ENCODE assay signal across 30 mouse cellular contexts in genomic region chr11:107668977-107669376, GRCm38 (mm10). TPM values are rescaled to one million over a fixed set of nuclear protein-coding genes. Genes with fewer than 3 reads are reported as not detected.
A peak's percentile ranks its signal among the peaks of the same experiment; 100 is the strongest.
DNase-seq lines count a peak whose midpoint lies in the region; ATAC-seq and TF ChIP-seq lines count a peak whose summit lies in the region.
"Had no signal": no experiment of that assay in that cellular context is flagged by ENCODE, and none has a peak within 500 bp of the region (broad histone marks: within the 10 kb centered on the region; RNA-seq: fewer than 3 reads in every experiment).

No protein-coding gene starts in this region.

- no peak for TF ChIP-seq CTCF in stomach, postnatal 0 days (IDR thresholded peaks at IDR 0.05; ENCODE audit: low read depth)

- WGBS in stomach, embryonic 16.5 days: 62% methylated on average over 4 of the region's 4 CpGs
- WGBS in stomach, postnatal 0 days: 60% methylated on average over 4 of the region's 4 CpGs
- 60% methylated on average over 4 of the region's 4 CpGs for WGBS in limb, embryonic 14.5 days
- 89% methylated on average over 4 of the region's 4 CpGs for WGBS in midbrain, embryonic 16.5 days

- no peak overlapping the region for H3K4me3 ChIP-seq in stomach, embryonic 16.5 days (replicated peaks; ENCODE audit: low read length)
- no peak overlapping the region for H3K4me3 ChIP-seq in stomach, postnatal 0 days (ENCODE audit: low read depth, low read length)
- H3K4me3 ChIP-seq in limb, embryonic 14.5 days (replicated peaks; ENCODE audit: low read length): no peak overlapping the region
- no peak overlapping the region for H3K4me3 ChIP-seq in midbrain, embryonic 16.5 days (ENCODE audit: low read depth, low read length)
- H3K4me3 ChIP-seq: embryonic facial prominence, embryonic 13.5 days; heart, adult 2 months; heart, embryonic 10.5 days; heart, embryonic 13.5 days; hindbrain, embryonic 12.5 days; hindbrain, embryonic 15.5 days; intestine, embryonic 15.5 days had no signal

- no peak for TF ChIP-seq EP300 in stomach, postnatal 0 days (optimal IDR thresholded peaks at IDR 0.05)

- no peak overlapping the region for H3K4me2 ChIP-seq in stomach, embryonic 16.5 days (ENCODE audit: low read depth, low read length)
- H3K4me2 ChIP-seq in stomach, postnatal 0 days (replicated peaks; ENCODE audit: low read depth): no peak overlapping the region
- no peak overlapping the region for H3K4me2 ChIP-seq in limb, embryonic 14.5 days (replicated peaks; ENCODE audit: low read depth, low read length, severe bottlenecking)
- H3K4me2 ChIP-seq in midbrain, embryonic 16.5 days (ENCODE audit: low read length): no peak overlapping the region
- H3K4me2 ChIP-seq: embryonic facial prominence, embryonic 13.5 days; heart, embryonic 13.5 days; hindbrain, embryonic 12.5 days; hindbrain, embryonic 15.5 days; intestine, embryonic 15.5 days had no signal

- H3K27ac ChIP-seq in stomach, embryonic 16.5 days (ENCODE audit: low read length): no peak overlapping the region
- H3K27ac ChIP-seq in stomach, postnatal 0 days (replicated peaks): no peak overlapping the region
- no peak overlapping the region for H3K27ac ChIP-seq in limb, embryonic 14.5 days (replicated peaks; ENCODE audit: low read depth, low read length)
- no peak overlapping the region for H3K27ac ChIP-seq in midbrain, embryonic 16.5 days (ENCODE audit: low read length)
- H3K27ac ChIP-seq: embryonic facial prominence, embryonic 13.5 days; heart, adult 2 months; heart, embryonic 10.5 days; heart, embryonic 13.5 days; hindbrain, embryonic 12.5 days; hindbrain, embryonic 15.5 days; intestine, embryonic 15.5 days had no signal

- intact Hi-C loops in heart, postnatal 10 days (cut with DNase I): no loop called here

- no peaks in the 10 kb centered on the region for H3K4me1 ChIP-seq in stomach, embryonic 16.5 days (ENCODE audit: control insufficient read depth, insufficient read depth, low read length)
- H3K4me1 ChIP-seq in stomach, postnatal 0 days (replicated peaks; ENCODE audit: control insufficient read depth, insufficient read depth): no peaks in the 10 kb centered on the region
- no peaks in the 10 kb centered on the region for H3K4me1 ChIP-seq in limb, embryonic 14.5 days (ENCODE audit: control insufficient read depth, insufficient read depth, low read length)
- no peaks in the 10 kb centered on the region for H3K4me1 ChIP-seq in midbrain, embryonic 16.5 days (ENCODE audit: control insufficient read depth, insufficient read depth, low read length)
- H3K4me1 ChIP-seq: hindbrain, embryonic 12.5 days; hindbrain, embryonic 15.5 days; intestine, embryonic 15.5 days had no signal

- TF ChIP-seq POLR2A in limb, embryonic 14.5 days (IDR thresholded peaks at IDR 0.05; ENCODE audit: borderline replicate concordance, extremely low read depth, insufficient read depth, insufficient read length): no peak

- peaks cover 21% of the 10 kb centered on the region for H3K36me3 ChIP-seq in stomach, embryonic 16.5 days (ENCODE audit: control insufficient read depth, insufficient read depth, low read length)
- H3K36me3 ChIP-seq in stomach, postnatal 0 days (ENCODE audit: control insufficient read depth, insufficient read depth, low read length): peaks cover 28% of the 10 kb centered on the region
- peaks cover 93% of the 10 kb centered on the region for H3K36me3 ChIP-seq in limb, embryonic 14.5 days (ENCODE audit: control insufficient read depth, insufficient read depth, low read length)
- peaks cover 25% of the 10 kb centered on the region for H3K36me3 ChIP-seq in midbrain, embryonic 16.5 days (ENCODE audit: control insufficient read depth, insufficient read depth, low read length)

- DNase-seq in heart, adult 11 months: peak; percentile 81
- DNase-seq in heart, postnatal 10 days: no peak
- DNase-seq in stomach, postnatal 0 days (ENCODE audit: low spot score): no peak
- peak; percentile 67 for DNase-seq in limb, embryonic 14.5 days (ENCODE audit: low spot score)
- DNase-seq: adrenal gland, adult 2 months; adrenal gland, postnatal 14 days; B cell, adult 2 months; cerebellum, adult 11 months; cerebellum, adult 2 months; cerebellum, adult 9-11 months; cerebellum, postnatal 25 days; forebrain, postnatal 0 days; gastrocnemius, postnatal 25 days; heart, adult 2 months had no signal

- peak; percentile 50; the same call in 1 of the 2 replicates for ATAC-seq in stomach, embryonic 16.5 days (ENCODE audit: insufficient read depth, low FRiP score)
- ATAC-seq in stomach, postnatal 0 days (ENCODE audit: low FRiP score, low TSS enrichment): no peak
- peak; percentile 34; the same call in 1 of the 2 replicates for ATAC-seq in limb, embryonic 14.5 days (ENCODE audit: low FRiP score, low read depth)
- ATAC-seq in midbrain, embryonic 16.5 days: no peak
- ATAC-seq: forebrain, embryonic 14.5 days; forebrain, postnatal 0 days; intestine, embryonic 15.5 days; Patski had no signal

- no peaks in the 10 kb centered on the region for H3K9me3 ChIP-seq in stomach, embryonic 16.5 days (replicated peaks; ENCODE audit: control insufficient read depth, low read length)
- H3K9me3 ChIP-seq in stomach, postnatal 0 days (ENCODE audit: control insufficient read depth, low read length): no peaks in the 10 kb centered on the region
- H3K9me3 ChIP-seq in limb, embryonic 14.5 days (ENCODE audit: control insufficient read depth, low read length): no peaks in the 10 kb centered on the region
- no peaks in the 10 kb centered on the region for H3K9me3 ChIP-seq in midbrain, embryonic 16.5 days (replicated peaks; ENCODE audit: control insufficient read depth, low read length, poor library complexity, severe bottlenecking)
- H3K9me3 ChIP-seq: embryonic facial prominence, embryonic 13.5 days; G1E; heart, embryonic 10.5 days; heart, embryonic 13.5 days; hindbrain, embryonic 12.5 days; hindbrain, embryonic 15.5 days; intestine, embryonic 15.5 days had no signal

- H3K9ac ChIP-seq in stomach, embryonic 16.5 days (ENCODE audit: low read length): no peak overlapping the region
- no peak overlapping the region for H3K9ac ChIP-seq in stomach, postnatal 0 days (ENCODE audit: low read length)
- H3K9ac ChIP-seq in limb, embryonic 14.5 days (ENCODE audit: low read depth, low read length, severe bottlenecking): no peak overlapping the region
- no peak overlapping the region for H3K9ac ChIP-seq in midbrain, embryonic 16.5 days (ENCODE audit: low read depth, low read length)
- H3K9ac ChIP-seq: embryonic facial prominence, embryonic 13.5 days; forebrain, postnatal 0 days; heart, embryonic 13.5 days; hindbrain, embryonic 12.5 days; hindbrain, embryonic 15.5 days; intestine, embryonic 15.5 days had no signal

- H3K27me3 ChIP-seq in stomach, embryonic 16.5 days (ENCODE audit: control insufficient read depth, insufficient read depth, low read length): no peaks in the 10 kb centered on the region
- H3K27me3 ChIP-seq in stomach, postnatal 0 days (ENCODE audit: control insufficient read depth, insufficient read depth, low read length): no peaks in the 10 kb centered on the region
- H3K27me3 ChIP-seq in limb, embryonic 14.5 days (ENCODE audit: control insufficient read depth, insufficient read depth, low read length): no peaks in the 10 kb centered on the region
- H3K27me3 ChIP-seq in midbrain, embryonic 16.5 days (ENCODE audit: control insufficient read depth, insufficient read depth, low read depth, low read length): no peaks in the 10 kb centered on the region
- H3K27me3 ChIP-seq: CH12.LX; embryonic facial prominence, embryonic 13.5 days; heart, embryonic 13.5 days; hindbrain, embryonic 12.5 days; hindbrain, embryonic 15.5 days; intestine, embryonic 15.5 days; Patski had no signal

RNA-seq across cellular contexts. Expression of gene Cacng1, which starts 47.3 kb away (rescaled TPM):
- total RNA-seq in heart, postnatal 10 days (2021): not detected
- polyA plus RNA-seq in stomach, embryonic 16.5 days (2015; fragmentation: Nextera tagmentation; extraction: Ambion mirVana): 0.42 and 8.2 TPM in 2 replicates
- polyA plus RNA-seq in stomach, postnatal 0 days (2015; fragmentation: Nextera tagmentation; extraction: Ambion mirVana): 0.21 and 0.22 TPM in 2 replicates
- 14.4 and 14.8 TPM in 2 replicates for polyA plus RNA-seq in limb, embryonic 14.5 days (2012; rRNA removed)
- polyA plus RNA-seq in limb, embryonic 14.5 days (2014; fragmentation: Nextera tagmentation; extraction: Ambion mirVana): 10.3 and 13.1 TPM in 2 replicates
- polyA plus RNA-seq in midbrain, embryonic 16.5 days (2015; fragmentation: Nextera tagmentation; extraction: Ambion mirVana): 0.27 and 0.48 TPM in 2 replicates
- total RNA-seq: adrenal gland, adult 2 months; CH12.LX; common myeloid progenitor, adult 5-6 weeks; G1E; heart, adult 2 months; heart, postnatal 25 days; hematopoietic stem cell, adult 5-6 weeks had no signal
- polyA plus RNA-seq: forebrain, embryonic 11.5 days; heart, embryonic 10.5 days had no signal

Comparison
In these comparisons a context has a peak if more than half of its experiments do, and no peak if none do; other contexts are left out.
1. DNase-seq: peak in heart, adult 11 months (single experiment) and limb, embryonic 14.5 days (single experiment); none in heart, postnatal 10 days (0 of 2) and stomach, postnatal 0 days (single experiment).
2. ATAC-seq: peak in stomach, embryonic 16.5 days (single experiment) and limb, embryonic 14.5 days (single experiment); none in stomach, postnatal 0 days (single experiment) and midbrain, embryonic 16.5 days (single experiment).